Mouse (Mus musculus): ENCODE measurements around the gene Fgf14. TPM values are rescaled to one million over a fixed set of nuclear protein-coding genes. Genes with fewer than 3 reads are reported as not detected.

Gene Fgf14
- polyA plus RNA-seq (2014; fragmentation: Nextera tagmentation; extraction: Ambion mirVana) = 5.6 and 8.3 TPM in 2 replicates

GRCm38 (mm10) chr14:124676506-124677177 lies at the start of gene Fgf14:
Gene Fgf14, minus strand, starts transcription at chr14:124677127.
- H3K4me1 ChIP-seq (replicated peaks; ENCODE audit: control insufficient read depth, insufficient read depth, low read length) = no peaks in the 10 kb centered on the region
- DNase-seq (ENCODE audit: low spot score) (peak; percentile 51), ATAC-seq (ENCODE audit: low FRiP score) (no peak)
- H3K36me3 ChIP-seq (ENCODE audit: control insufficient read depth, insufficient read depth, low read length) = no peaks in the 10 kb centered on the region
- peak within 1 kb of the TSS; percentile 46 for H3K9ac ChIP-seq (ENCODE audit: low read depth, low read length)
- H3K4me3 ChIP-seq (ENCODE audit: low read depth, low read length) = peak within 1 kb of the TSS; percentile 42
- H3K27ac ChIP-seq (ENCODE audit: low read depth, low read length) = no peak within 1 kb of the TSS
- no peaks in the 10 kb centered on the region for H3K27me3 ChIP-seq (ENCODE audit: control insufficient read depth, insufficient read depth, low read length)
- H3K4me2 ChIP-seq (replicated peaks; ENCODE audit: low read depth, low read length) = peak within 1 kb of the TSS; percentile 61
- no peaks in the 10 kb centered on the region for H3K9me3 ChIP-seq (ENCODE audit: control insufficient read depth, low read length)
- WGBS = 10% methylated on average over 12 of the region's 12 CpGs

- no peak overlapping the region for H3K27ac ChIP-seq (ENCODE audit: low read depth, low read length)
- peak overlapping the region; percentile 42 for H3K4me3 ChIP-seq (ENCODE audit: low read depth, low read length)
- peak; percentile 73 for DNase-seq (ENCODE audit: low spot score)
- H3K4me1 ChIP-seq (replicated peaks; ENCODE audit: control insufficient read depth, insufficient read depth, low read length) = no peaks in the 10 kb centered on the region
- H3K9me3 ChIP-seq (ENCODE audit: control insufficient read depth, low read length) = no peaks in the 10 kb centered on the region
- H3K9ac ChIP-seq (ENCODE audit: low read depth, low read length) = peak overlapping the region; percentile 46; the same call in 1 of the 2 replicates
- H3K36me3 ChIP-seq (ENCODE audit: control insufficient read depth, insufficient read depth, low read length) = no peaks in the 10 kb centered on the region
- H3K27me3 ChIP-seq (ENCODE audit: control insufficient read depth, insufficient read depth, low read length) = no peaks in the 10 kb centered on the region
- peak overlapping the region; percentile 61 for H3K4me2 ChIP-seq (replicated peaks; ENCODE audit: low read depth, low read length)
- peak; percentile 91 for ATAC-seq (ENCODE audit: low FRiP score)
- 2% methylated on average over 10 of the region's 10 CpGs for WGBS
Measured at GRCm38 (mm10) chr14:124677379-124677778, 452 bp upstream of the Fgf14 start.

- H3K4me1 ChIP-seq (replicated peaks; ENCODE audit: control insufficient read depth, insufficient read depth, low read length) = no peaks in the 10 kb centered on the region
- ATAC-seq (ENCODE audit: low FRiP score) (peak; percentile 53), DNase-seq (ENCODE audit: low spot score) (peak; percentile 46)
- peak overlapping the region; percentile 61 for H3K4me2 ChIP-seq (replicated peaks; ENCODE audit: low read depth, low read length)
- peak overlapping the region; percentile 42 for H3K4me3 ChIP-seq (ENCODE audit: low read depth, low read length)
- H3K9ac ChIP-seq (ENCODE audit: low read depth, low read length) = peak overlapping the region; percentile 43
- H3K27me3 ChIP-seq (ENCODE audit: control insufficient read depth, insufficient read depth, low read length) = no peaks in the 10 kb centered on the region
- no peak overlapping the region for H3K27ac ChIP-seq (ENCODE audit: low read depth, low read length)
- no peaks in the 10 kb centered on the region for H3K9me3 ChIP-seq (ENCODE audit: control insufficient read depth, low read length)
- H3K36me3 ChIP-seq (ENCODE audit: control insufficient read depth, insufficient read depth, low read length) = no peaks in the 10 kb centered on the region
- 9% methylated on average over 23 of the region's 23 CpGs for WGBS
Measured at GRCm38 (mm10) chr14:124675654-124676505, 1.0 kb downstream of the Fgf14 start.

- peak overlapping the region; percentile 43; the same call in 1 of the 2 replicates for H3K9ac ChIP-seq (ENCODE audit: low read depth, low read length)
- H3K27ac ChIP-seq (ENCODE audit: low read depth, low read length) = no peak overlapping the region
- peak overlapping the region; percentile 42 for H3K4me3 ChIP-seq (ENCODE audit: low read depth, low read length)
- H3K36me3 ChIP-seq (ENCODE audit: control insufficient read depth, insufficient read depth, low read length) = no peaks in the 10 kb centered on the region
- under 1% methylated on average over 21 of the region's 21 CpGs for WGBS
- ATAC-seq (ENCODE audit: low FRiP score) (peak; percentile 48), DNase-seq (ENCODE audit: low spot score) (peak; percentile 51)
- H3K27me3 ChIP-seq (ENCODE audit: control insufficient read depth, insufficient read depth, low read length) = no peaks in the 10 kb centered on the region
- no peaks in the 10 kb centered on the region for H3K4me1 ChIP-seq (replicated peaks; ENCODE audit: control insufficient read depth, insufficient read depth, low read length)
- no peaks in the 10 kb centered on the region for H3K9me3 ChIP-seq (ENCODE audit: control insufficient read depth, low read length)
- peak overlapping the region; percentile 61 for H3K4me2 ChIP-seq (replicated peaks; ENCODE audit: low read depth, low read length)
Measured at GRCm38 (mm10) chr14:124675142-124675653, 1.7 kb downstream of the Fgf14 start.

GRCm38 (mm10) chr14:124674536-124675141 lies 2.3 kb downstream of the Fgf14 start:
- ATAC-seq (ENCODE audit: low FRiP score) (no peak; the same call in 1 of the 2 replicates), DNase-seq (ENCODE audit: low spot score) (no peak)
- H3K4me1 ChIP-seq (replicated peaks; ENCODE audit: control insufficient read depth, insufficient read depth, low read length) = no peaks in the 10 kb centered on the region
- H3K9me3 ChIP-seq (ENCODE audit: control insufficient read depth, low read length) = no peaks in the 10 kb centered on the region
- H3K27ac ChIP-seq (ENCODE audit: low read depth, low read length) = no peak overlapping the region
- H3K9ac ChIP-seq (ENCODE audit: low read depth, low read length) = 0 out of 2 replicates have a peak overlapping the region, but pooled peaks have one; percentile 43
- H3K27me3 ChIP-seq (ENCODE audit: control insufficient read depth, insufficient read depth, low read length) = no peaks in the 10 kb centered on the region
- peak overlapping the region; percentile 42 for H3K4me3 ChIP-seq (ENCODE audit: low read depth, low read length)
- H3K4me2 ChIP-seq (replicated peaks; ENCODE audit: low read depth, low read length) = peak overlapping the region; percentile 61
- 26% methylated on average over 8 of the region's 8 CpGs for WGBS
- H3K36me3 ChIP-seq (ENCODE audit: control insufficient read depth, insufficient read depth, low read length) = no peaks in the 10 kb centered on the region

DNA sequence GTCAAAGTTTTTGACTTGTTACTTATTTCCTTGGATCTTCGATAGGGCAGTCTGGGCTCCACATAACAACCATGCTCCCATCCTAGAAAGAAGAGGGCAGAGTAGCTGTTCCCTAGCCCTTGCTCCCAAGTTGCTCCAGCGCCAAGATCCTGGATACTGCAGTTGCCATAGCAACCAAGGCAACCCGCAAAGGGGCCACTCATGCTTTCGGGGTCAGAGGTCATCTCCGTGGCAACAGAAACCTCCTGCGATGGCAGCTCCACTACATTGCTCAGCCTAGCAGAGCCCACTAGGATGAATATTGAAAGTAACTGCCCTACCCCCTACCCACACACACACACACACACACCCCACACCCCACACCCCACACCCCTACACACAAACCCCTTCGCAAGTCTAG lies 7.2 kb downstream of the Fgf14 start:
- ATAC-seq (ENCODE audit: low FRiP score) (peak; percentile 98), DNase-seq (ENCODE audit: low spot score) (peak; percentile 97)
- H3K9me3 ChIP-seq (ENCODE audit: control insufficient read depth, low read length) = no peaks in the 10 kb centered on the region
- H3K9ac ChIP-seq (ENCODE audit: low read depth, low read length) = no peak overlapping the region
- no peak overlapping the region for H3K4me3 ChIP-seq (ENCODE audit: low read depth, low read length)
- no peaks in the 10 kb centered on the region for H3K27me3 ChIP-seq (ENCODE audit: control insufficient read depth, insufficient read depth, low read length)
- H3K27ac ChIP-seq (ENCODE audit: low read depth, low read length) = no peak overlapping the region
- H3K4me2 ChIP-seq (replicated peaks; ENCODE audit: low read depth, low read length) = no peak overlapping the region
- H3K4me1 ChIP-seq (replicated peaks; ENCODE audit: control insufficient read depth, insufficient read depth, low read length) = no peaks in the 10 kb centered on the region
- no peaks in the 10 kb centered on the region for H3K36me3 ChIP-seq (ENCODE audit: control insufficient read depth, insufficient read depth, low read length)
- WGBS = 6% methylated on average over 7 of the region's 7 CpGs

DNA sequence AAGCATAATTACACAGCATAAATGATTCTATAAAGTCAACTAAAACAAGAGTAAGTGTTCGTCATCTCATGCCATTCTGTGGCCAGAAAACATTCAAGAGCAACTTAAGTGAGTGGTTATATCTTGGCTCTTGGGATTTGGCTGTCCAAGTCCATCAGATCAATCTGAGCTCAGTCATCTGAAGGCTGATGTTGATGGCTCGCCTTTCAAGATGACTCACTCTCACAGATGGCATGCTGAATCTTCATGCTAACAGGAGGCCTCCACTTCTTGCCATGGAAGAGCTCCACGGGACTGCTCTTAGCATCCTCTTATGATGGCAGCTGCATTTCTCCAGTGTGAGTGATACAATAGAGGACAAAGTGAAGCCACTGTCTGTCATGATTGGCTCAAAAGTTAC lies 34.1 kb downstream of the Fgf14 start:
- no peak for DNase-seq (ENCODE audit: low spot score)
- ATAC-seq (ENCODE audit: low FRiP score) = no peak
- Histone ChIP-seq H3K27me3 (ENCODE audit: control insufficient read depth, insufficient read depth, low read length) (no peaks in the 10 kb centered on the region), H3K9ac (ENCODE audit: low read depth, low read length) (no peak overlapping the region), H3K36me3 (ENCODE audit: control insufficient read depth, insufficient read depth, low read length) (no peaks in the 10 kb centered on the region), H3K4me1 (replicated peaks; ENCODE audit: control insufficient read depth, insufficient read depth, low read length) (no peaks in the 10 kb centered on the region), H3K4me3 (ENCODE audit: low read depth, low read length) (no peak overlapping the region), H3K27ac (ENCODE audit: low read depth, low read length) (no peak overlapping the region), H3K4me2 (replicated peaks; ENCODE audit: low read depth, low read length) (no peak overlapping the region), H3K9me3 (ENCODE audit: control insufficient read depth, low read length) (no peaks in the 10 kb centered on the region)
- WGBS = 81% methylated on average over 3 of the region's 3 CpGs

DNA sequence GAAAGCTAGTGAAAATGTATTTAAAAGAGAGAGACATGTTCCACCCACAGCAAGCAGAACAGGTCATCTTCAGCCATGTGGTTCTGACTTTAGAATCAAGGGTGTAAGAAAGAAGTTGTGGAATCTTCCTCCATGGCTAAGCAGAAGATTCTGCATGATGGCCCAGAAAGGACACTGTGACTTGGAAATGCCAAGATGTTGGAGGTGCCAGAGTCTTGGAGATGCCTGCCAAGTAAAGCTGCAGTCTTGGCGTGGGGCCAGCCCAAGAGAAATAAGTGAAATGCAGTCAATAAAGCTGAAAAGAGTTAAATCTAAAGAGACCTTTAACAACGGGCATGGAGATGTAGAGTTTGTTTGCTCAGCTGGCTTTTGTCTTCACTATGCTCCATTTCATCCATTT lies 42.0 kb downstream of the Fgf14 start:
- H3K4me1 ChIP-seq (replicated peaks; ENCODE audit: control insufficient read depth, insufficient read depth, low read length) = no peaks in the 10 kb centered on the region
- H3K9me3 ChIP-seq (ENCODE audit: control insufficient read depth, low read length) = no peaks in the 10 kb centered on the region
- WGBS = 56% methylated on average over 2 of the region's 2 CpGs
- no peak overlapping the region for H3K9ac ChIP-seq (ENCODE audit: low read depth, low read length)
- H3K27me3 ChIP-seq (ENCODE audit: control insufficient read depth, insufficient read depth, low read length) = no peaks in the 10 kb centered on the region
- ATAC-seq (ENCODE audit: low FRiP score) (no peak), DNase-seq (ENCODE audit: low spot score) (no peak)
- H3K36me3 ChIP-seq (ENCODE audit: control insufficient read depth, insufficient read depth, low read length) = no peaks in the 10 kb centered on the region
- no peak overlapping the region for H3K4me2 ChIP-seq (replicated peaks; ENCODE audit: low read depth, low read length)
- H3K4me3 ChIP-seq (ENCODE audit: low read depth, low read length) = no peak overlapping the region
- no peak overlapping the region for H3K27ac ChIP-seq (ENCODE audit: low read depth, low read length)

All from hindbrain, embryonic 11.5 days (tissue).